Mouse (Mus musculus) cerebellum, adult 2 months (tissue): Measurements from ENCODE around the gene Tsc2.

Experiments used
- CTCF ChIP-seq: fragments of 200-500 bp; IDR thresholded peaks from 2 replicates; pipeline ENCODE4 v1.5.1; 2011; ENCODE audit warnings: low read depth, mild to moderate bottlenecking, control low read depth, low read length, moderate library complexity, borderline replicate concordance; ENCODE audit not compliant: insufficient read depth
- POLR2A ChIP-seq: fragments of 200-500 bp; IDR thresholded peaks from 2 replicates; pipeline ENCODE4 v1.6.1; 2011; ENCODE audit warnings: low read length, control low read depth, borderline replicate concordance; ENCODE audit not compliant: insufficient read depth

DNA sequence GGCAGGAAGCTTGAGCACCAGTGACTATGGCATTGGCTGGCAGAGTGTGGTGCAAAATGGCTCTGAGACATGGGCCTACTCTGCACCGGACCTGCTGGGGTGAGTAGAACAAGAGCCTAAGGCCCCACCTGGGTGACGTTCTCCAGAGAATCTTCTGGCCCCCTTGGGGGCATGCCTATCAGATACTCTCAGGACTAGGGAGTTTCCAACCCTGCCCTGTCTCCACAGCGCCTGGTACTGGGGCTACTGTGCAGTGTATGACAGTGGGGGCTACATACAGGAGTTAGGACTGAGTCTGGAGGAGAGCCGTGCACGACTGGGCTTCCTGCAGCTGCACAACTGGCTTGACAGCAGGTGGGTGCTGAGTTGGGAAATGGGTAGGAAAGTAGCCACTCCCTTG, 39.2 kb downstream of the Tsc2 start:
- TF ChIP-seq CTCF: no peak
- no peak for TF ChIP-seq POLR2A
